Mouse (Mus musculus) liver, embryonic 14.5 days (tissue): ENCODE measurements at regions not wholly inside any gene's neighbourhood (a gene's known extent, or its start where the extent isn't known, plus 50 kb on each side); places are given as distances from the start of the nearest gene placed in this dataset.

Source experiments
- ATAC-seq: fragments of 200-750 bp; cut with Nextera tagmentation; 2 replicates; pipeline ENCODE4 v1.8.0; 2017; ENCODE audit warnings: moderate number of reproducible peaks, mild to moderate bottlenecking, moderate library complexity; ENCODE audit not compliant: insufficient read depth
- DNase-seq, 3 experiments: peaks; one replicate each; pipeline ENCODE4 v3.0.0-alpha.2; 2012 to 2013; ENCODE audit warnings: low read depth in 3 of 3, low spot score in 3 of 3
- H3K27ac ChIP-seq: fragments of 300-500 bp; sonication (generic); 2 replicates; pipeline ENCODE4 v1.5.1; 2014; ENCODE audit warnings: moderate library complexity, mild to moderate bottlenecking, control low read depth, inconsistent platforms
- H3K27me3 ChIP-seq: fragments of 300-500 bp; sonication (generic); 2 replicates; pipeline ENCODE4 v1.6.1; 2014; ENCODE audit warnings: mild to moderate bottlenecking, low read length, moderate library complexity; ENCODE audit not compliant: control insufficient read depth, insufficient read depth
- H3K36me3 ChIP-seq: fragments of 300-500 bp; sonication (generic); replicated peaks from 2 replicates; pipeline ENCODE4 v1.6.1; 2014; ENCODE audit warnings: low read depth; ENCODE audit not compliant: control insufficient read depth, insufficient read depth
- H3K4me1 ChIP-seq, 2 experiments: fragments of 200-500 bp in 1 of 2; fragments of 300-500 bp in 1 of 2; sonication (generic) in 1 of 2; replicated peaks; 2 replicates each; pipeline ENCODE4 v1.6.1; 2012 to 2014; ENCODE audit warnings: antibody characterized with exemption in 1 of 2, inconsistent platforms in 1 of 2, low read length in 1 of 2; ENCODE audit not compliant: control insufficient read depth in 2 of 2, insufficient read depth in 2 of 2
- H3K4me2 ChIP-seq: fragments of 300-500 bp; sonication (generic); 2 replicates; pipeline ENCODE4 v1.6.1; 2014; ENCODE audit warnings: low read depth, mild to moderate bottlenecking, control low read depth, moderate library complexity
- H3K4me3 ChIP-seq, 2 experiments: fragments of 200-500 bp in 1 of 2; fragments of 300-500 bp in 1 of 2; sonication (generic) in 1 of 2; 2 replicates each; pipeline ENCODE4 v1.5.1; 2012 to 2014; ENCODE audit warnings: low read depth in 2 of 2, low read length in 2 of 2, mild to moderate bottlenecking in 2 of 2, control low read depth in 1 of 2, inconsistent platforms in 1 of 2, moderate library complexity in 1 of 2; ENCODE audit not compliant: insufficient read depth in 1 of 2
- H3K9ac ChIP-seq: fragments of 300-500 bp; sonication (generic); replicated peaks from 2 replicates; pipeline ENCODE4 v1.6.1; 2014; ENCODE audit warnings: mild to moderate bottlenecking, control low read depth, moderate library complexity
- H3K9me3 ChIP-seq: fragments of 300-500 bp; sonication (generic); 2 replicates; pipeline ENCODE4 v1.6.1; 2016; ENCODE audit warnings: low read length, mixed read lengths; ENCODE audit not compliant: control insufficient read depth
- CTCF ChIP-seq: IDR thresholded peaks from 2 replicates; pipeline ENCODE4 v1.5.1; 2016; ENCODE audit warnings: antibody characterized with exemption, low read depth, control low read depth
- EP300 ChIP-seq: IDR thresholded peaks from 2 replicates; pipeline ENCODE4 v1.6.1; 2016; ENCODE audit warnings: antibody characterized with exemption, low read depth
- WGBS: fragments of 180-500 bp; shearing (Covaris S2); extraction: QIAGEN DNeasy Blood & Tissue Kit; methylation state at CpG from one replicate; pipeline ENCODE4 v1.1.7; 2014; ENCODE audit not compliant: insufficient replicate concordance; 5-methylcytosine and 5-hydroxymethylcytosine counted together

DNA sequence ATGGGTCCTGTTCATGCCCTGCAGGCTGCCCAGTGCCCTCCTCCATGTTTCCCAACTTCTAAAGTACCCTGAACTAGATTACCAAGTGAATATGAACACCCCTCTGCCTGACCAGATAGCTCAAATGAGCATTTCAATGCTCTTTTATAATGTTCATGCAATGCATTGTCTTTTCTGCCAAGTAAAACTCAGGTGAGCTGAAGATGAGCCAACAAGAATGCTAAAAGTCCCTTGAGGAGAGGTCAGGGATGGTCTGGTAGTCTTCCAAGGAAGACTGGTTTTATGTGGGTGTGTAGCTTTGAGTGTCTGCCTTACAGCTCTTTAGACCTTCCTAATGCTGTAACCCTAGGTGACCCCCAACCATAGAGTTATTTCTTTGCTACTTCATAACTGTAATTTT lies 58.0 kb upstream of the Abca12 start:
- no peak for DNase-seq

DNA sequence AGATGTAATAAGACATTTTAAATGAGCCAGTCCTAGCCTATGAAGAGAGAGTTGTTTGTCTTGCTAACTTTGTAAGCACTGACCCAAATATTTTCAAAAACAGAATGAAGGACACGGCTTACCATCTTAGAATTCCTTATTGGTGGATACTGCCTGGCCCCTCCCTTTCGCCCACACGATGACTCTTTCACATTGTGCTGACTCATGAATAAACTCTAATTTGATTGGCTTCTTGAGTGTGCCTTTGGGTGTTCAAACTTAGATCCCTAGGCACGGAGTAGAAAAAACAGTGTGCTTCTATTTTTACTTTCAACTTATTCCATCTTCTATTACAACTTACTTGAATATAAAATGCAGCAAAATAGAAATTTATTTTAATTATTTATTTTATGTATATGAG lies 68.4 kb upstream of the Abca12 start:
- H3K4me1 ChIP-seq, result no peaks in the 10 kb centered on the region
- no peak overlapping the region for H3K4me2 ChIP-seq
- no peaks in the 10 kb centered on the region for H3K9me3 ChIP-seq
- H3K4me3 ChIP-seq, result no peak overlapping the region
- WGBS, result 79% methylated on average over 4 of the region's 4 CpGs
- ATAC-seq, result no peak
- no peaks in the 10 kb centered on the region for H3K27me3 ChIP-seq
- TF ChIP-seq EP300 (no peak), CTCF (no peak)
- no peak for DNase-seq
- no peaks in the 10 kb centered on the region for H3K36me3 ChIP-seq
- no peak overlapping the region for H3K27ac ChIP-seq
- H3K9ac ChIP-seq, result no peak overlapping the region

More for the DNA sequence above, 58.0 kb upstream of the Abca12 start:
- Histone ChIP-seq H3K27ac (no peak overlapping the region), H3K9me3 (no peaks in the 10 kb centered on the region), H3K4me3 (no peak overlapping the region), H3K36me3 (no peaks in the 10 kb centered on the region), H3K27me3 (no peaks in the 10 kb centered on the region), H3K4me1 (no peaks in the 10 kb centered on the region), H3K4me2 (no peak overlapping the region), H3K9ac (no peak overlapping the region)
- TF ChIP-seq EP300, result no peak
- TF ChIP-seq CTCF, result no peak
- no peak for ATAC-seq

DNA sequence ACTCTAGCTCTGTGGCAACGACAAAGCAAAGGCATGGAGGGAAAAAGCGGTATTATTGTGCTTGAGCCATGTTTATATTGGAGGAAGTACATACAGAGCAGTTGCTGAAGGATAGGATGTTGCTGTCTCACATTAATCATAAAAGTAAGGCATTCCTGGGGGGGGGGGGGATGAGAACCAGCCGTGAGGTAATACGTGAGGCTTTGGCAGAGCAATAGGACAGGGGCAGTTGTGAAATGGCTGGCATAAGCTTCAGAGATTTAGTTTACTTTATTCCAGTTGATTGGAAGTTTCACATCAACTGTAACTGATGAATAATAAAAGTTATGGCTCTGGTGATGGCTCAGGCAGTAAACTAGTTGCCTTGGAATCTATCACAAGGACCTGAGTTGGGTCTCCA lies 62.4 kb upstream of the Atic start:
- Histone ChIP-seq H3K9ac (no peak overlapping the region), H3K4me2 (no peak overlapping the region), H3K27me3 (no peaks in the 10 kb centered on the region), H3K36me3 (no peaks in the 10 kb centered on the region), H3K4me3 (no peak overlapping the region), H3K27ac (no peak overlapping the region), H3K9me3 (no peaks in the 10 kb centered on the region), H3K4me1 (no peaks in the 10 kb centered on the region)
- DNase-seq, result no peak
- ATAC-seq, result no peak
- 62% methylated on average over 4 of the region's 4 CpGs for WGBS
- no peak for TF ChIP-seq CTCF
- no peak for TF ChIP-seq EP300

DNA sequence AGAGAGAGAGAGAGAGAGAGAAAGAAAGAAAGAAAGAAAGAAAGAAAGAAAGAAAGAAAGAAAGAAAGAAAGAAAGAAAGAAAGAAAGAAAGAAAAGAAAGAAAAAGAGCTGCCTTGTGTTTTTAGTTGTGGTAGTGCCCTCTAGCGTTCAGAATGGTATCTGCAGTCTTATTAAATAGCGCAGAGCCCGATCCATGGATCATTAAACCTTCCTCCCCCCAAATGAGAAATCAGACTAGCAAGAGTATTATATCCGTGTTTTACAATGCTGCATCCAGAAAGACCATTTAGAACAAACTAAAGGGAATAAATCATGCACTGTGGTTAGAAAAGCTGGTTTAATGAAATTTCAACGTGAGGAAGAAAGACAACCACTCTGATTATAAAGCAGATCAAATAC lies 51.1 kb upstream of the Atic start:
- 6% methylated on average over 5 of the region's 5 CpGs for WGBS
- H3K4me3 ChIP-seq, result no peak overlapping the region
- ATAC-seq, result no peak
- no peak for TF ChIP-seq EP300
- peak; percentile 55; the same call in 1 of the 2 replicates for TF ChIP-seq CTCF
- H3K9me3 ChIP-seq, result no peaks in the 10 kb centered on the region
- no peak overlapping the region for H3K9ac ChIP-seq
- DNase-seq, result no peak
- no peak overlapping the region for H3K4me2 ChIP-seq
- no peaks in the 10 kb centered on the region for H3K4me1 ChIP-seq
- no peak overlapping the region for H3K27ac ChIP-seq
- H3K27me3 ChIP-seq, result no peaks in the 10 kb centered on the region
- H3K36me3 ChIP-seq, result no peaks in the 10 kb centered on the region

DNA sequence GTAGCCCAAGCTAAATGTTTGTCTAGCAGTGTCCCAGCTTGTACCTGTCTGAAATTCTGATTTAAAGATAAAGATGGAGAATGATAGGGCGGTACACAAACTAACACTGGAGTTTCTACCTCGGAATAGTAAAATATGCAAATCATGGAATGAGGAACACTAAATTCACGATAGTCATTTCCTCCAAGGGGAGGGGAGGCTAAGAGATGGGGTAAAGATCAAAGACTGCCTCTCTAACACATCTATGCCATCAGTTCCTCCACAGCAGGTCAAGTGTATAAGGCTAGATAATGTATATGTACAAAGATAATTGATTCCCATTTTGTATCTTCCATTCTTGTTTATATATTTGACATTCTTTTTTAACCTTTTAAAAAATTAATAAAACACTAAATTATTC lies 50.4 kb upstream of the Atic start:
- Histone ChIP-seq H3K27me3 (no peaks in the 10 kb centered on the region), H3K4me3 (no peak overlapping the region), H3K4me1 (no peaks in the 10 kb centered on the region), H3K9me3 (no peaks in the 10 kb centered on the region), H3K27ac (no peak overlapping the region), H3K9ac (no peak overlapping the region), H3K4me2 (no peak overlapping the region), H3K36me3 (no peaks in the 10 kb centered on the region)
- TF ChIP-seq EP300, result no peak
- TF ChIP-seq CTCF, result no peak
- DNase-seq, result no peak
- ATAC-seq, result no peak
- 24% methylated on average over 3 of the region's 3 CpGs for WGBS
